Mouse (Mus musculus) cerebellum, postnatal 4 days (tissue): ENCODE measurements around the gene Ebf4.

Experiments
- DNase-seq, 2 experiments: peaks; one replicate each; pipeline ENCODE4 v3.0.0; 2022; ENCODE audit warnings: low spot score in 2 of 2, mixed read lengths in 1 of 2

The Ebf4 gene

GRCm38 (mm10) chr2:130294936-130295277 lies at the start of gene Ebf4:
Ebf4 (plus strand) TSS chr2:130295169.
- DNase-seq, result peak in 1 of 2 experiments; percentile 62

- DNase-seq, result peak in 1 of 2 experiments; percentile 6
These were observed 48.1 kb upstream of the Ebf4 start for GRCm38 (mm10) chr2:130246912-130247311.

- no peak for DNase-seq
These were observed 46.7 kb upstream of the Ebf4 start for GRCm38 (mm10) chr2:130248226-130248625.

- DNase-seq, result no peak
These were observed 38.2 kb upstream of the Ebf4 start for GRCm38 (mm10) chr2:130256762-130257161.

- DNase-seq, result no peak
These were observed 34.1 kb upstream of the Ebf4 start for GRCm38 (mm10) chr2:130260822-130261221.

- no peak for DNase-seq
These were observed 33.1 kb upstream of the Ebf4 start for GRCm38 (mm10) chr2:130261914-130262313.

- no peak for DNase-seq
These were observed 32.6 kb upstream of the Ebf4 start for GRCm38 (mm10) chr2:130262398-130262797.

GRCm38 (mm10) chr2:130265520-130265919 lies 29.4 kb upstream of the Ebf4 start:
- no peak for DNase-seq

- DNase-seq, result no peak
These were observed 26.9 kb upstream of the Ebf4 start for GRCm38 (mm10) chr2:130268074-130268473.

- DNase-seq, result no peak
These were observed 21.2 kb upstream of the Ebf4 start for GRCm38 (mm10) chr2:130273732-130274131.

GRCm38 (mm10) chr2:130274149-130274861 lies 20.7 kb upstream of the Ebf4 start, which contains the start of gene Nop56:
Nop56 (plus strand) TSS chr2:130274430.
- DNase-seq, result peak; percentile 99 to 100

- no peak for DNase-seq
These were observed 20.1 kb upstream of the Ebf4 start for GRCm38 (mm10) chr2:130274862-130275261.

GRCm38 (mm10) chr2:130275649-130276048 lies 19.3 kb upstream of the Ebf4 start:
- DNase-seq, result peak in 1 of 2 experiments; percentile 73

- DNase-seq, result no peak
These were observed 15.3 kb upstream of the Ebf4 start for GRCm38 (mm10) chr2:130279600-130280091.

- no peak for DNase-seq
These were observed 14.7 kb upstream of the Ebf4 start for GRCm38 (mm10) chr2:130280224-130280623.

- DNase-seq, result no peak
These were observed 14.2 kb upstream of the Ebf4 start for GRCm38 (mm10) chr2:130280818-130281217.

- peak; percentile 74 to 86 for DNase-seq
These were observed 10.9 kb upstream of the Ebf4 start, which contains the start of gene Idh3b for GRCm38 (mm10) chr2:130283854-130284654. Idh3b (minus strand) TSS chr2:130284547.

- no peak for DNase-seq
These were observed 5.9 kb upstream of the Ebf4 start for GRCm38 (mm10) chr2:130289086-130289485.

GRCm38 (mm10) chr2:130291434-130291833 lies 3.5 kb upstream of the Ebf4 start:
- peak in 1 of 2 experiments; percentile 72 for DNase-seq

GRCm38 (mm10) chr2:130293009-130293408 lies 2.0 kb upstream of the Ebf4 start:
- DNase-seq, result no peak

- DNase-seq, result no peak
These were observed 1.5 kb upstream of the Ebf4 start for GRCm38 (mm10) chr2:130293486-130293885.

- no peak for DNase-seq
These were observed 592 bp upstream of the Ebf4 start for GRCm38 (mm10) chr2:130294218-130294935.
